Mouse (Mus musculus) midbrain, postnatal 0 days (tissue): ENCODE results near the gene Iba57. TPM values are rescaled to one million over a fixed set of nuclear protein-coding genes. Genes with fewer than 3 reads are reported as not detected.

Experiments
- ATAC-seq: fragments of 200-750 bp; cut with Nextera tagmentation; 2 replicates; pipeline ENCODE4 v1.8.0; 2017; ENCODE audit warnings: moderate number of reproducible peaks, mild to moderate bottlenecking, moderate TSS enrichment, moderate library complexity; ENCODE audit not compliant: low FRiP score
- DNase-seq: peaks from one replicate; pipeline ENCODE4 v3.0.0-alpha.2; 2015; ENCODE audit warnings: low spot score
- H3K27ac ChIP-seq: fragments of 300-500 bp; sonication (generic); 2 replicates; pipeline ENCODE4 v1.5.1; 2014; ENCODE audit warnings: low read depth, mild to moderate bottlenecking, low read length, mixed read lengths
- H3K27me3 ChIP-seq: fragments of 300-500 bp; sonication (generic); 2 replicates; pipeline ENCODE4 v1.6.1; 2014; ENCODE audit warnings: low read length, control low read depth, mixed read lengths; ENCODE audit not compliant: insufficient read depth
- H3K36me3 ChIP-seq: fragments of 300-500 bp; sonication (generic); 2 replicates; pipeline ENCODE4 v1.6.1; 2014; ENCODE audit warnings: low read length, control low read depth, mixed read lengths; ENCODE audit not compliant: insufficient read depth
- H3K4me1 ChIP-seq: fragments of 300-500 bp; sonication (generic); 2 replicates; pipeline ENCODE4 v1.6.1; 2014; ENCODE audit warnings: mild to moderate bottlenecking, control low read depth, antibody characterized with exemption, low read length, mixed read lengths; ENCODE audit not compliant: insufficient read depth
- H3K4me2 ChIP-seq: fragments of 300-500 bp; sonication (generic); 2 replicates; pipeline ENCODE4 v1.6.1; 2014; ENCODE audit warnings: low read depth, mild to moderate bottlenecking, low read length, mixed read lengths; ENCODE audit not compliant: poor library complexity, severe bottlenecking
- H3K4me3 ChIP-seq: fragments of 300-500 bp; sonication (generic); 2 replicates; pipeline ENCODE4 v1.5.1; 2014; ENCODE audit warnings: low read depth, mild to moderate bottlenecking, low read length, moderate library complexity
- H3K9ac ChIP-seq: fragments of 300-500 bp; sonication (generic); replicated peaks from 2 replicates; pipeline ENCODE4 v1.6.1; 2014; ENCODE audit warnings: mild to moderate bottlenecking, low read length, moderate library complexity, mixed read lengths; ENCODE audit not compliant: poor library complexity, severe bottlenecking
- H3K9me3 ChIP-seq: fragments of 300-500 bp; sonication (generic); 2 replicates; pipeline ENCODE4 v1.6.1; 2016; ENCODE audit warnings: low read length, control low read depth
- CTCF ChIP-seq: IDR thresholded peaks from 2 replicates; pipeline ENCODE4 v1.5.1; 2016; ENCODE audit warnings: antibody characterized with exemption, mild to moderate bottlenecking
- WGBS: fragments of 180-500 bp; shearing (Covaris S2); extraction: QIAGEN DNeasy Blood & Tissue Kit; methylation state at CpG from one replicate; pipeline ENCODE4 v1.1.7; 2014; 5-methylcytosine and 5-hydroxymethylcytosine counted together
- polyA plus RNA-seq: library from polyadenylated mRNA; unstranded; fragments of >200 nt; fragmentation: Nextera tagmentation; extraction: Ambion mirVana; gene quantifications from 2 replicates; pipeline ENCODE4 v1.2.1, GENCODE M21; 2015
- total RNA-seq: library from RNA; depleted of rRNA; stranded (reverse); fragments of >200 nt; gene quantifications from 2 replicates; pipeline ENCODE4 v1.2.3, GENCODE M21; 2014

The Iba57 gene
- total and polyA plus RNA-seq, 2 experiments from 2014 or later = 8.1 to 9.2 TPM

DNA sequence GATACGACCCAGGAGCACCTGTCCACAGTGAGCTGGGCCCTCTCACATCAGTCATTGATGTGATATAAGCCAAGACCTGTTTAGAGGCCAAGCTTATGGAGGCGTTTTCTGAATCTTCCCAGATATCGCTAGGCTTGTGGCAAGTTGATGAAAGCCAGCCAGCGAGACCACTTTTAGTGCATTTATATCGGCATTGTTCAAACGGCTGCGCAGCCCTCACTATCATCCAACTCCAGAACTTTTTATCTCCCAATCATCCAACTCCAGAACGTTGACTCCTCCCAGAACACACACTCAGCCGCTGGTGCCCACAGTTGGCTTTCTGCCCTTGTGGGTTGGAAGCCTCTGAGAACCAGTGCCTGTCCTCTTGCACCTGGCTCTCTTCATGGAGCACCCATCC, 845 bp upstream of the Iba57 start:
- Histone ChIP-seq H3K4me2 (peak overlapping the region; percentile 65; the same call in 1 of the 2 replicates), H3K36me3 (peaks cover 6% of the 10 kb centered on the region), H3K27me3 (no peaks in the 10 kb centered on the region), H3K9me3 (no peaks in the 10 kb centered on the region), H3K4me3 (no peak overlapping the region), H3K4me1 (peaks cover 7% of the 10 kb centered on the region), H3K27ac (no peak overlapping the region), H3K9ac (no peak overlapping the region)
- no peak for ATAC-seq
- WGBS = 90% methylated on average over 9 of the region's 9 CpGs
- no peak for DNase-seq
- no peak for TF ChIP-seq CTCF

DNA sequence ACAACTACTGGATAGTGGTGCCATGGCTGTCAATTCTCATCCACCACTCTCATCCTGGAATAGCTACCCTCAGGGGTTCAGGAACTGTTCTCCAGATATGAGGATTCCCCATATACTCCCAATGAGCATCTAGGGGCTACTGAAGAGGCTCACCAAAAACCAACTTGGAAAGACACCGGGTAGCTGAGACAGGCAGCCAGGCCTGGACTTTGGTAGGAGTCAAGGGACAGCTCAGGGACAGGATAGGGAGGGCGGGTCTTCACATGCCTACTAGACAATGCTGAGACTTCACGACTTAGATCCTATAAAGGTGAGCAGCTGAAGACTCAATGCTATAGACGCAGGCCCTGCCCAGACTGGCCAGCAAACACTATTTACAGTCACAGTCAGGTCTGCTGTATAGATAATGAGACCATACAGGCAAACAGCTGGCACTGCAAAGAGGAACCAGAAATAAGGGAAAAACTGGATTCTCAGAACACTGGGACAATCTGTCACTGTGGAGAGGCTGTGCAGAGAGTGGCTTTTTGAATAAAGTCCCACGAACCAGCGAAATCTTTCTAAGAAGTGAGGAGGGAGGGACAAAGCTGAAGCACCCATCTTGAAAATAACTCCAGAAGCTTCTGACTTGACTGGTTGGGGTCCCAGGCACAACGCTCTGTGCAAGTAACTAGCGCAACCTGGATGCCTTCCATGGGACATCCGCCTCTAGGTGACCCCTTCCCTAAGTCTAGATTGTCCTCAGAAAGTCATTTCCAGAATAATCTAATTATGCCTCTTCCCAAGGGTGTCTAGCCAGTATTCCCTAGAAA, 890 bp downstream of the Iba57 start:
- 54% methylated on average over 9 of the region's 9 CpGs for WGBS
- peak overlapping the region; percentile 66 for H3K9ac ChIP-seq
- H3K4me1 ChIP-seq = peaks cover 7% of the 10 kb centered on the region
- H3K27me3 ChIP-seq = no peaks in the 10 kb centered on the region
- H3K36me3 ChIP-seq = peaks cover 17% of the 10 kb centered on the region
- ATAC-seq (peak; percentile 5; the same call in 1 of the 2 replicates), DNase-seq (no peak)
- H3K27ac ChIP-seq = peak overlapping the region; percentile 96
- TF ChIP-seq CTCF = no peak
- H3K9me3 ChIP-seq = no peaks in the 10 kb centered on the region
- peak overlapping the region; percentile 49 for H3K4me3 ChIP-seq
- peak overlapping the region; percentile 65 for H3K4me2 ChIP-seq

DNA sequence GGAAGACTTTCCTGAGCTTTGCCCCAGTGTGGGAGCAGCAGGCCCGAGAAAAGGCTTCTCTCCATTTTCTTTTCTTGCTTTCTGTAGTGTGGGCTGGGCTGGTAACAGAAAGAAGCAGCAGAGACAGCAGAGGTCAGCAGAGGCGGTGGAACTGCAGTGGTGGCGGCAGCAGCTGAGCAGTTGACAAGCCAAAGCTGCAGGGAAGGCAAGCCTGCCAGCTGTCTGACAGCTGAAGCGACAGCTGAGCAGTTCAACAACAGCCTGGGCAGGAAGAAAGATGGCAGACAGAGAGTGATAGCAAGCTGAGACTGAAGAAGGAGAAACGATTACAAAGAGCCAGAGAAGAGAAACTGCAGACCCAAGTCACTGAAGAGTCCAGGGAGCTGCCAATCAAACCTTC, 2.1 kb downstream of the Iba57 start:
- TF ChIP-seq CTCF = no peak
- H3K4me1 ChIP-seq = peaks cover 7% of the 10 kb centered on the region
- no peak overlapping the region for H3K4me3 ChIP-seq
- no peak overlapping the region for H3K27ac ChIP-seq
- DNase-seq (peak; percentile 12), ATAC-seq (no peak)
- no peak overlapping the region for H3K4me2 ChIP-seq
- no peaks in the 10 kb centered on the region for H3K9me3 ChIP-seq
- H3K27me3 ChIP-seq = no peaks in the 10 kb centered on the region
- peaks cover 20% of the 10 kb centered on the region for H3K36me3 ChIP-seq
- no peak overlapping the region for H3K9ac ChIP-seq
- 73% methylated on average over 5 of the region's 5 CpGs for WGBS

DNA sequence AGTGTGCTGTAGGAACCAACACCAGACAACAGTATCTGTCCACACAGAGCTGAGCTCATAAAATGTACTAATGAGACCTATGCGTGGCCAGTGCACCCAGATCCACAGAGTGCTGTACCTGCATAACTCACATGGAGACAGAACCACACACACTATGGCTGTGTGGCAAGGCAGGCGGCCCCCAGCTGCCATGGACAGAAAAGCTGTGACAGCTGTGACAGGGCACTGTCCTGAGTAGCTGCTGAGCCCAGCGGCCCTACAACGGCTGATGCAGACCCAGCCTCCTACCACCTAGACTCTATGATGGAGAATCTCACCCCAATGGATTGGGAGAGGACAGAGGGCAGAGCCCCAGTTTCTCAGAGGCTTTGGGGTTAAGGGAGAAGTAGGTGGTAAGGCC, 4.0 kb downstream of the Iba57 start:
- H3K9me3 ChIP-seq = no peaks in the 10 kb centered on the region
- peaks cover 7% of the 10 kb centered on the region for H3K4me1 ChIP-seq
- ATAC-seq (no peak), DNase-seq (no peak)
- H3K27me3 ChIP-seq = no peaks in the 10 kb centered on the region
- H3K4me3 ChIP-seq = no peak overlapping the region
- H3K4me2 ChIP-seq = no peak overlapping the region
- peaks cover 29% of the 10 kb centered on the region for H3K36me3 ChIP-seq
- TF ChIP-seq CTCF = no peak
- WGBS = 80% methylated on average over 4 of the region's 4 CpGs
- H3K27ac ChIP-seq = no peak overlapping the region
- no peak overlapping the region for H3K9ac ChIP-seq

DNA sequence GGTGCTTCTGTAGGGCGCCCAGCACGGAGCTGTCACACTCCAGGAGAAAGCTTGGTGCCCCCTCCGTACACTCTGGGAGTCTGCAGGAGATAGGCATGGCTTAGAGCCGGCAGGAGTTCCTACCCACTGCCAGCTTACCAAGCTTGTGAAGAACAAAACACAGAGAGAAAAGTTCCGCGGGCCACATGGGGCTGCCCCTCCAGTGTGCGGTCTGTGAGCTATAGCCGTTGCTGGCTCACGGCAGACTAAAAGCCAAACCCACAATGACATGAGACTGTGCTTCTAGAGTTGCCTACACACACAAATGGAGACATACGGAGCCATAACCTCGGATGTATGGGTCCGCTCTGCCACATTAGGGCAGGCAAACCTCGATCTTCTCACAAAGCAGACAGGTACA, 4.4 kb downstream of the Iba57 start:
- Histone ChIP-seq H3K36me3 (peaks cover 29% of the 10 kb centered on the region), H3K4me3 (no peak overlapping the region), H3K9ac (no peak overlapping the region), H3K27ac (no peak overlapping the region), H3K9me3 (no peaks in the 10 kb centered on the region), H3K4me1 (peaks cover 6% of the 10 kb centered on the region), H3K4me2 (no peak overlapping the region), H3K27me3 (no peaks in the 10 kb centered on the region)
- 95% methylated on average over 13 of the region's 13 CpGs for WGBS
- TF ChIP-seq CTCF = no peak
- DNase-seq = no peak
- ATAC-seq = no peak

DNA sequence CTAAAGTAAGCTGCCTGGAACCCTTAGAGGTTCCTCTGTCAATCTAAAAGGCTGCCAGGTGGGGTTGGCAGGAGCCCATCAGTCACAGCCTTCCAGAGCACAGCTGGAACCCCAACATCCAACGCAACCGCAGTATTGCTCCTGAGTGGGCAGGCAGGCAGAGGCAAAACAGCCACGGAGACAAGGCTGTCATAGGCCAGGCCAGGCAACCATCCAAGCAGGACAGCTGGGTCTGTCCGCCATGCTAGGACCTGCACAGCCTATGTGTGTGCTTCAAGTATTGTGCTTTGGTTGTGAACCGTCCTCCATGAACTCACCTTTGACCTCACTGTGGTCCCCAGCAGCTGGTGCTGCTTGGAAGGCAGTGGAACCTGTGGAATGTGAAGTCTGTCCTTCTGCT, 7.6 kb downstream of the Iba57 start:
- ATAC-seq (no peak), DNase-seq (no peak)
- no peak overlapping the region for H3K27ac ChIP-seq
- H3K4me1 ChIP-seq = no peaks in the 10 kb centered on the region
- TF ChIP-seq CTCF = no peak
- WGBS = 89% methylated on average over 5 of the region's 5 CpGs
- H3K4me2 ChIP-seq = no peak overlapping the region
- H3K9me3 ChIP-seq = no peaks in the 10 kb centered on the region
- H3K9ac ChIP-seq = no peak overlapping the region
- H3K4me3 ChIP-seq = no peak overlapping the region
- no peaks in the 10 kb centered on the region for H3K27me3 ChIP-seq
- H3K36me3 ChIP-seq = peaks cover 26% of the 10 kb centered on the region
